12 mouse cellular contexts compared by ENCODE assay signal in genomic region chr3:154385831-154386312, GRCm38 (mm10). TPM values are rescaled to one million over a fixed set of nuclear protein-coding genes. Genes with fewer than 3 reads are reported as not detected.
A peak's percentile ranks its signal among the peaks of the same experiment; 100 is the strongest.
DNase-seq lines count a peak whose midpoint lies in the region; ATAC-seq lines count a peak whose summit lies in the region.
"Had no signal": no experiment of that assay in that cellular context is flagged by ENCODE, and none has a peak within 500 bp of the region (broad histone marks: within the 10 kb centered on the region; RNA-seq: fewer than 3 reads in every experiment).

No protein-coding gene starts in this region.

- peak; percentile 51 for DNase-seq in intestine, embryonic 14.5 days (ENCODE audit: low spot score)
- peak; percentile 32 for DNase-seq in embryo, embryonic 9.5 days (ENCODE audit: extremely low spot score)
- peak; percentile 62 for DNase-seq in hindbrain, embryonic 11.5 days (ENCODE audit: low spot score)
- no peak for DNase-seq in right cerebral cortex, adult 18-20 months
- DNase-seq in right cerebral cortex, postnatal 10 days (ENCODE audit: low spot score in 2 of 2): no peak
- DNase-seq in urinary bladder, postnatal 4 days (ENCODE audit: low spot score in 2 of 2): no peak

- no peaks in the 10 kb centered on the region for H3K9me3 ChIP-seq in intestine, embryonic 14.5 days (ENCODE audit: control insufficient read depth, low read length)
- no peaks in the 10 kb centered on the region for H3K9me3 ChIP-seq in intestine, embryonic 15.5 days
- H3K9me3 ChIP-seq in hindbrain, embryonic 11.5 days (ENCODE audit: control insufficient read depth, low read length): no peaks in the 10 kb centered on the region
- no peaks in the 10 kb centered on the region for H3K9me3 ChIP-seq in midbrain, embryonic 16.5 days (replicated peaks; ENCODE audit: control insufficient read depth, low read length, poor library complexity, severe bottlenecking)

- H3K4me2 ChIP-seq in intestine, embryonic 14.5 days (ENCODE audit: low read length): no peak overlapping the region
- no peak overlapping the region for H3K4me2 ChIP-seq in intestine, embryonic 15.5 days (replicated peaks)
- H3K4me2 ChIP-seq in hindbrain, embryonic 11.5 days (replicated peaks; ENCODE audit: low read depth, low read length): 0 out of 2 replicates have a peak overlapping the region, but pooled peaks have one; percentile 11
- H3K4me2 ChIP-seq in midbrain, embryonic 16.5 days (ENCODE audit: low read length): peak overlapping the region; percentile 8; the same call in 1 of the 2 replicates

- no peaks in the 10 kb centered on the region for H3K27me3 ChIP-seq in intestine, embryonic 14.5 days (replicated peaks; ENCODE audit: control insufficient read depth, insufficient read depth, low read length)
- no peaks in the 10 kb centered on the region for H3K27me3 ChIP-seq in intestine, embryonic 15.5 days (replicated peaks)
- no peaks in the 10 kb centered on the region for H3K27me3 ChIP-seq in hindbrain, embryonic 11.5 days (ENCODE audit: control insufficient read depth, insufficient read depth, low read length)
- H3K27me3 ChIP-seq in midbrain, embryonic 16.5 days (ENCODE audit: control insufficient read depth, insufficient read depth, low read depth, low read length): no peaks in the 10 kb centered on the region

- no peak overlapping the region for H3K4me3 ChIP-seq in intestine, embryonic 14.5 days (ENCODE audit: low read depth, low read length)
- no peak overlapping the region for H3K4me3 ChIP-seq in intestine, embryonic 15.5 days (replicated peaks)
- H3K4me3 ChIP-seq in hindbrain, embryonic 11.5 days (ENCODE audit: low read depth, low read length): no peak overlapping the region
- H3K4me3 ChIP-seq in midbrain, embryonic 16.5 days (ENCODE audit: low read depth, low read length): no peak overlapping the region

- no peak overlapping the region for H3K27ac ChIP-seq in intestine, embryonic 14.5 days (ENCODE audit: low read depth)
- no peak overlapping the region for H3K27ac ChIP-seq in intestine, embryonic 15.5 days
- H3K27ac ChIP-seq in hindbrain, embryonic 11.5 days (ENCODE audit: low read depth, low read length): no peak overlapping the region
- H3K27ac ChIP-seq in midbrain, embryonic 16.5 days (ENCODE audit: low read length): no peak overlapping the region
- H3K27ac ChIP-seq: kidney, postnatal 0 days; liver, embryonic 14.5 days had no signal

- H3K36me3 ChIP-seq in intestine, embryonic 14.5 days (ENCODE audit: control insufficient read depth, insufficient read depth, low read length): no peaks in the 10 kb centered on the region
- no peaks in the 10 kb centered on the region for H3K36me3 ChIP-seq in intestine, embryonic 15.5 days
- H3K36me3 ChIP-seq in hindbrain, embryonic 11.5 days (ENCODE audit: control insufficient read depth, insufficient read depth, low read length): no peaks in the 10 kb centered on the region
- no peaks in the 10 kb centered on the region for H3K36me3 ChIP-seq in midbrain, embryonic 16.5 days (ENCODE audit: control insufficient read depth, insufficient read depth, low read length)

- WGBS in intestine, embryonic 14.5 days: 31% methylated on average over 10 of the region's 10 CpGs
- WGBS in intestine, embryonic 15.5 days: 31% methylated on average over 10 of the region's 10 CpGs
- WGBS in hindbrain, embryonic 11.5 days: 12% methylated on average over 10 of the region's 10 CpGs
- WGBS in midbrain, embryonic 16.5 days: under 1% methylated on average over 10 of the region's 10 CpGs

- no peak overlapping the region for H3K9ac ChIP-seq in intestine, embryonic 14.5 days (ENCODE audit: low read length)
- no peak overlapping the region for H3K9ac ChIP-seq in intestine, embryonic 15.5 days
- H3K9ac ChIP-seq in hindbrain, embryonic 11.5 days (ENCODE audit: low read depth, low read length): no peak overlapping the region
- no peak overlapping the region for H3K9ac ChIP-seq in midbrain, embryonic 16.5 days (ENCODE audit: low read depth, low read length)
- H3K9ac ChIP-seq: liver, embryonic 14.5 days had no signal

- peaks cover 17% of the 10 kb centered on the region for H3K4me1 ChIP-seq in intestine, embryonic 14.5 days (replicated peaks; ENCODE audit: control insufficient read depth, insufficient read depth, low read length)
- H3K4me1 ChIP-seq in intestine, embryonic 15.5 days (replicated peaks): no peaks in the 10 kb centered on the region
- H3K4me1 ChIP-seq in hindbrain, embryonic 11.5 days (replicated peaks; ENCODE audit: control insufficient read depth, insufficient read depth, low read length): peaks cover 7% of the 10 kb centered on the region
- peaks cover 14% of the 10 kb centered on the region; the same call in 1 of the 2 replicates for H3K4me1 ChIP-seq in midbrain, embryonic 16.5 days (ENCODE audit: control insufficient read depth, insufficient read depth, low read length)

- ATAC-seq in intestine, embryonic 14.5 days (replicated peaks; ENCODE audit: low FRiP score, low TSS enrichment, low read depth): no peak
- ATAC-seq in intestine, embryonic 15.5 days: no peak
- ATAC-seq in hindbrain, embryonic 11.5 days (ENCODE audit: low FRiP score): peak; percentile 60
- peak; percentile 81 for ATAC-seq in midbrain, embryonic 16.5 days
- ATAC-seq: CD4-positive, CD25-positive, alpha-beta regulatory T cell, adult 4 months had no signal

RNA-seq across cellular contexts. Expression of gene Lhx8, which starts 55.4 kb away (rescaled TPM):
- polyA plus RNA-seq in intestine, embryonic 14.5 days (2014; fragmentation: Nextera tagmentation; extraction: Ambion mirVana): not detected in 2 replicates
- polyA plus RNA-seq in intestine, embryonic 15.5 days (2015; fragmentation: Nextera tagmentation; extraction: Ambion mirVana): 0.13 and 0.19 TPM in 2 replicates
- 1.2 and 2.7 TPM in 2 replicates for polyA plus RNA-seq in hindbrain, embryonic 11.5 days (2014; fragmentation: Nextera tagmentation; extraction: Ambion mirVana)
- 2.9 and 4.3 TPM in 2 replicates for polyA plus RNA-seq in midbrain, embryonic 16.5 days (2015; fragmentation: Nextera tagmentation; extraction: Ambion mirVana)
- polyA plus RNA-seq: CD4-positive, CD25-positive, alpha-beta regulatory T cell, adult 4 months; heart, postnatal 0 days; kidney, postnatal 0 days had no signal

Comparison
In these comparisons a context has a peak if more than half of its experiments do, and no peak if none do; other contexts are left out.
1. ATAC-seq: peak in hindbrain, embryonic 11.5 days (single experiment) and midbrain, embryonic 16.5 days (single experiment); none in intestine, embryonic 14.5 days (single experiment) and intestine, embryonic 15.5 days (single experiment).
2. DNase-seq: peak in intestine, embryonic 14.5 days (single experiment), embryo, embryonic 9.5 days (single experiment) and hindbrain, embryonic 11.5 days (single experiment); none in right cerebral cortex, adult 18-20 months (single experiment), right cerebral cortex, postnatal 10 days (0 of 2) and urinary bladder, postnatal 4 days (0 of 2).
3. H3K4me2 ChIP-seq: peak in hindbrain, embryonic 11.5 days (single experiment) and midbrain, embryonic 16.5 days (single experiment); none in intestine, embryonic 14.5 days (single experiment) and intestine, embryonic 15.5 days (single experiment).